Mouse (Mus musculus): ENCODE measurements around the gene Frrs1. TPM values are rescaled to one million over a fixed set of nuclear protein-coding genes. Genes with fewer than 3 reads are reported as not detected.
"Not testable (repeated sequence)": the region's sequence is repeated elsewhere in the genome, so short reads cannot be mapped to it uniquely, and the experiment has no call there.

The Frrs1 gene
- total RNA-seq (2021) (1 to 10 TPM; 2.4 to 3.2 TPM), polyA plus RNA-seq (2012; rRNA removed) (3.6 TPM in 2 replicates)
- long read RNA-seq, partial matches to known transcripts: 0 of 2 reads
- long read RNA-seq, other reads (novel, unspliced or antisense): 2 of 2 reads

GRCm38 (mm10) chr3:116858941-116859685 is at the start of gene Frrs1:
Gene Frrs1 (plus strand): TSS chr3:116859464.
- Histone ChIP-seq H3K4me3 (no peak within 1 kb of the TSS), H3K9ac (ENCODE audit: low read depth, low read length) (no peak within 1 kb of the TSS), H3K36me3 (ENCODE audit: control insufficient read depth, insufficient read depth, low read length) (no peaks in the 10 kb centered on the region), H3K27me3 (ENCODE audit: control insufficient read depth, insufficient read depth, low read length) (no peaks in the 10 kb centered on the region), H3K4me1 (ENCODE audit: control insufficient read depth, insufficient read depth, low read length) (peaks cover 2% of the 10 kb centered on the region), H3K27ac (no peak within 1 kb of the TSS), H3K79me2 (replicated peaks; ENCODE audit: control insufficient read depth, insufficient read depth, low read length) (no peaks in the 10 kb centered on the region)
- intact Hi-C loops (cut with DNase I): no loop called here
- WGBS: 76% methylated on average over 9 of the region's 9 CpGs
- no peak for DNase-seq
- no peak for TF ChIP-seq POLR2A (IDR thresholded peaks at IDR 0.05; ENCODE audit: insufficient read depth, low read depth, low read length)
- TF ChIP-seq CTCF (IDR thresholded peaks at IDR 0.05): no peak
- TF ChIP-seq EP300 (IDR thresholded peaks at IDR 0.05; ENCODE audit: insufficient read depth, low read depth, low read length): no peak

- H3K27ac ChIP-seq; H3K4me3 ChIP-seq; H3K9ac ChIP-seq (ENCODE audit: low read depth, low read length); H3K79me2 ChIP-seq (replicated peaks; ENCODE audit: control insufficient read depth, insufficient read depth, low read length); H3K4me1 ChIP-seq (ENCODE audit: control insufficient read depth, insufficient read depth, low read length); H3K27me3 ChIP-seq (ENCODE audit: control insufficient read depth, insufficient read depth, low read length); intact Hi-C loops (cut with DNase I); H3K36me3 ChIP-seq (ENCODE audit: control insufficient read depth, insufficient read depth, low read length); DNase-seq: not testable (repeated sequence)
- 93% methylated on average over 6 of the region's 6 CpGs for WGBS
Measured at GRCm38 (mm10) chr3:116810351-116810750, 48.9 kb upstream of the Frrs1 start.

GRCm38 (mm10) chr3:116812946-116813345 is 46.3 kb upstream of the Frrs1 start:
- no peak overlapping the region for H3K4me3 ChIP-seq
- WGBS: 81% methylated on average over 2 of the region's 2 CpGs
- H3K9ac ChIP-seq (ENCODE audit: low read depth, low read length): no peak overlapping the region
- no peak overlapping the region for H3K27ac ChIP-seq
- H3K4me1 ChIP-seq (ENCODE audit: control insufficient read depth, insufficient read depth, low read length): peaks cover 3% of the 10 kb centered on the region
- H3K36me3 ChIP-seq (ENCODE audit: control insufficient read depth, insufficient read depth, low read length): no peaks in the 10 kb centered on the region
- no peaks in the 10 kb centered on the region for H3K27me3 ChIP-seq (ENCODE audit: control insufficient read depth, insufficient read depth, low read length)
- intact Hi-C loops (cut with DNase I): no loop called here
- DNase-seq: no peak
- H3K79me2 ChIP-seq (replicated peaks; ENCODE audit: control insufficient read depth, insufficient read depth, low read length): no peaks in the 10 kb centered on the region
- no peak for TF ChIP-seq POLR2A (IDR thresholded peaks at IDR 0.05; ENCODE audit: insufficient read depth, low read depth, low read length)
- no peak for TF ChIP-seq EP300 (IDR thresholded peaks at IDR 0.05; ENCODE audit: insufficient read depth, low read depth, low read length)
- TF ChIP-seq CTCF (IDR thresholded peaks at IDR 0.05): no peak

- Histone ChIP-seq H3K27me3 (ENCODE audit: control insufficient read depth, insufficient read depth, low read length) (no peaks in the 10 kb centered on the region), H3K79me2 (replicated peaks; ENCODE audit: control insufficient read depth, insufficient read depth, low read length) (no peaks in the 10 kb centered on the region), H3K27ac (no peak overlapping the region), H3K9ac (ENCODE audit: low read depth, low read length) (no peak overlapping the region), H3K36me3 (ENCODE audit: control insufficient read depth, insufficient read depth, low read length) (no peaks in the 10 kb centered on the region), H3K4me1 (ENCODE audit: control insufficient read depth, insufficient read depth, low read length) (no peaks in the 10 kb centered on the region), H3K4me3 (no peak overlapping the region)
- intact Hi-C loops (cut with DNase I): no loop called here
- TF ChIP-seq CTCF (IDR thresholded peaks at IDR 0.05) (no peak), EP300 (IDR thresholded peaks at IDR 0.05; ENCODE audit: insufficient read depth, low read depth, low read length) (no peak), POLR2A (IDR thresholded peaks at IDR 0.05; ENCODE audit: insufficient read depth, low read depth, low read length) (no peak)
- 71% methylated on average over 6 of the region's 6 CpGs for WGBS
- DNase-seq: no peak
Measured at GRCm38 (mm10) chr3:116815305-116815797, 43.9 kb upstream of the Frrs1 start.

- Histone ChIP-seq H3K9ac (ENCODE audit: low read depth, low read length) (no peak overlapping the region), H3K27me3 (ENCODE audit: control insufficient read depth, insufficient read depth, low read length) (no peaks in the 10 kb centered on the region), H3K79me2 (replicated peaks; ENCODE audit: control insufficient read depth, insufficient read depth, low read length) (no peaks in the 10 kb centered on the region), H3K4me1 (ENCODE audit: control insufficient read depth, insufficient read depth, low read length) (no peaks in the 10 kb centered on the region), H3K36me3 (ENCODE audit: control insufficient read depth, insufficient read depth, low read length) (no peaks in the 10 kb centered on the region), H3K27ac (no peak overlapping the region), H3K4me3 (no peak overlapping the region)
- WGBS: 78% methylated on average over 4 of the region's 4 CpGs
- DNase-seq: no peak
- intact Hi-C loops (cut with DNase I): no loop called here
- no peak for TF ChIP-seq CTCF (IDR thresholded peaks at IDR 0.05)
- TF ChIP-seq POLR2A (IDR thresholded peaks at IDR 0.05; ENCODE audit: insufficient read depth, low read depth, low read length): no peak
- TF ChIP-seq EP300 (IDR thresholded peaks at IDR 0.05; ENCODE audit: insufficient read depth, low read depth, low read length): no peak
Measured at GRCm38 (mm10) chr3:116815916-116816315, 43.3 kb upstream of the Frrs1 start.

- Histone ChIP-seq H3K4me1 (ENCODE audit: control insufficient read depth, insufficient read depth, low read length) (no peaks in the 10 kb centered on the region), H3K27ac (no peak overlapping the region), H3K9ac (ENCODE audit: low read depth, low read length) (no peak overlapping the region), H3K36me3 (ENCODE audit: control insufficient read depth, insufficient read depth, low read length) (no peaks in the 10 kb centered on the region), H3K27me3 (ENCODE audit: control insufficient read depth, insufficient read depth, low read length) (no peaks in the 10 kb centered on the region), H3K79me2 (replicated peaks; ENCODE audit: control insufficient read depth, insufficient read depth, low read length) (no peaks in the 10 kb centered on the region), H3K4me3 (no peak overlapping the region)
- WGBS: 80% methylated on average over 3 of the region's 3 CpGs
- TF ChIP-seq POLR2A (IDR thresholded peaks at IDR 0.05; ENCODE audit: insufficient read depth, low read depth, low read length) (no peak), EP300 (IDR thresholded peaks at IDR 0.05; ENCODE audit: insufficient read depth, low read depth, low read length) (no peak), CTCF (IDR thresholded peaks at IDR 0.05) (no peak)
- intact Hi-C loops (cut with DNase I): no loop called here
- DNase-seq: no peak
Measured at GRCm38 (mm10) chr3:116816674-116817215, 42.5 kb upstream of the Frrs1 start.
